Mouse (Mus musculus) limb, embryonic 14.5 days (tissue): ENCODE data around the gene Wnt16. TPM values are rescaled to one million over a fixed set of nuclear protein-coding genes. Genes with fewer than 3 reads are reported as not detected.
"Not testable (repeated sequence)": the region's sequence is repeated elsewhere in the genome, so short reads cannot be mapped to it uniquely, and the experiment has no call there.

Experiments
- ATAC-seq: fragments of 200-750 bp; cut with Nextera tagmentation; 2 replicates; pipeline ENCODE4 v1.8.0; 2017; ENCODE audit warnings: low read depth, moderate number of reproducible peaks, moderate TSS enrichment; ENCODE audit not compliant: low FRiP score
- DNase-seq: peaks from one replicate; pipeline ENCODE4 v3.0.0-alpha.2; 2015; ENCODE audit warnings: low spot score
- H3K27ac ChIP-seq: fragments of 300-500 bp; sonication (generic); replicated peaks from 2 replicates; pipeline ENCODE4 v1.5.1; 2014; ENCODE audit warnings: low read depth, mild to moderate bottlenecking, low read length, moderate library complexity, mixed read lengths
- H3K27me3 ChIP-seq: fragments of 300-500 bp; sonication (generic); 2 replicates; pipeline ENCODE4 v1.6.1; 2014; ENCODE audit warnings: low read length, mixed read lengths; ENCODE audit not compliant: control insufficient read depth, insufficient read depth
- H3K36me3 ChIP-seq: fragments of 300-500 bp; sonication (generic); 2 replicates; pipeline ENCODE4 v1.6.1; 2014; ENCODE audit warnings: mild to moderate bottlenecking, low read length, moderate library complexity, mixed read lengths; ENCODE audit not compliant: control insufficient read depth, insufficient read depth
- H3K4me1 ChIP-seq: fragments of 300-500 bp; sonication (generic); 2 replicates; pipeline ENCODE4 v1.6.1; 2014; ENCODE audit warnings: antibody characterized with exemption, low read length, mixed read lengths; ENCODE audit not compliant: control insufficient read depth, insufficient read depth
- H3K4me2 ChIP-seq: fragments of 300-500 bp; sonication (generic); replicated peaks from 2 replicates; pipeline ENCODE4 v1.6.1; 2014; ENCODE audit warnings: low read depth, mild to moderate bottlenecking, low read length, moderate library complexity; ENCODE audit not compliant: severe bottlenecking
- H3K4me3 ChIP-seq: fragments of 300-500 bp; sonication (generic); replicated peaks from 2 replicates; pipeline ENCODE4 v1.5.1; 2014; ENCODE audit warnings: low read length
- H3K9ac ChIP-seq: fragments of 300-500 bp; sonication (generic); 2 replicates; pipeline ENCODE4 v1.6.1; 2014; ENCODE audit warnings: mild to moderate bottlenecking, low read depth, low read length, moderate library complexity; ENCODE audit not compliant: severe bottlenecking
- H3K9me3 ChIP-seq: fragments of 300-500 bp; sonication (generic); 2 replicates; pipeline ENCODE4 v1.6.1; 2016; ENCODE audit warnings: low read length; ENCODE audit not compliant: control insufficient read depth
- POLR2A ChIP-seq: fragments of 200-500 bp; IDR thresholded peaks from 2 replicates; pipeline ENCODE4 v1.8.0; 2012; ENCODE audit warnings: inconsistent platforms, mild to moderate bottlenecking, moderate library complexity, borderline replicate concordance; ENCODE audit not compliant: insufficient read depth, insufficient read length; ENCODE audit errors: extremely low read depth
- WGBS: fragments of 180-500 bp; shearing (Covaris S2); extraction: QIAGEN DNeasy Blood & Tissue Kit; methylation state at CpG from one replicate; pipeline ENCODE4 v1.1.7; 2014; 5-methylcytosine and 5-hydroxymethylcytosine counted together
- polyA plus RNA-seq, 2 experiments: library from polyadenylated mRNA; depleted of rRNA in 1 of 2; stranded (reverse) in 1 of 2; unstranded in 1 of 2; fragments of >200 nt; fragmentation: Nextera tagmentation in 1 of 2; extraction: Ambion mirVana in 1 of 2; gene quantifications; 2 replicates each; pipeline versions ENCODE4 v1.2.1 to v1.2.3; 2012 to 2014

Wnt16 gene
- 6.0 and 6.9 TPM in 2 replicates for polyA plus RNA-seq (2012; rRNA removed)
- polyA plus RNA-seq (2014; fragmentation: Nextera tagmentation; extraction: Ambion mirVana), result 4.6 and 5.4 TPM in 2 replicates

- peak within 1 kb of the TSS; percentile 45 for H3K4me3 ChIP-seq
- peak within 1 kb of the TSS; percentile 36 for H3K9ac ChIP-seq
- H3K4me1 ChIP-seq, result peaks cover 15% of the 10 kb centered on the region
- H3K9me3 ChIP-seq, result no peaks in the 10 kb centered on the region
- no peak within 1 kb of the TSS for H3K27ac ChIP-seq
- peaks cover 28% of the 10 kb centered on the region for H3K27me3 ChIP-seq
- no peak for DNase-seq
- no peaks in the 10 kb centered on the region for H3K36me3 ChIP-seq
- WGBS, result 1% methylated on average over 20 of the region's 20 CpGs
- ATAC-seq, result peak; percentile 60; the same call in 1 of the 2 replicates
- no peak for TF ChIP-seq POLR2A
- peak within 1 kb of the TSS; percentile 88 for H3K4me2 ChIP-seq
These were observed at the start of gene Wnt16 for GRCm38 (mm10) chr6:22288004-22288736. Wnt16 (plus strand) TSS chr6:22288227.

- TF ChIP-seq POLR2A, result no peak
- Histone ChIP-seq H3K27me3 (no peaks in the 10 kb centered on the region), H3K9ac (no peak overlapping the region), H3K36me3 (peaks cover 17% of the 10 kb centered on the region), H3K4me2 (no peak overlapping the region), H3K9me3 (no peaks in the 10 kb centered on the region), H3K4me1 (no peaks in the 10 kb centered on the region), H3K27ac (no peak overlapping the region), H3K4me3 (no peak overlapping the region)
- WGBS, result 88% methylated on average over 8 of the region's 8 CpGs
- ATAC-seq, result no peak
- DNase-seq, result no peak
These were observed 44.7 kb upstream of the Wnt16 start for GRCm38 (mm10) chr6:22243321-22243720.

GRCm38 (mm10) chr6:22246696-22247095 is 41.3 kb upstream of the Wnt16 start:
- WGBS, result 69% methylated on average over 2 of the region's 2 CpGs

GRCm38 (mm10) chr6:22258784-22259183 is 29.2 kb upstream of the Wnt16 start:
- H3K9me3 ChIP-seq, result no peaks in the 10 kb centered on the region
- ATAC-seq (no peak), DNase-seq (no peak)
- no peak overlapping the region for H3K4me2 ChIP-seq
- peaks cover 12% of the 10 kb centered on the region for H3K36me3 ChIP-seq
- no peaks in the 10 kb centered on the region for H3K27me3 ChIP-seq
- WGBS, result 52% methylated on average over 4 of the region's 4 CpGs
- H3K9ac ChIP-seq, result no peak overlapping the region
- no peak for TF ChIP-seq POLR2A
- H3K4me3 ChIP-seq, result no peak overlapping the region
- no peak overlapping the region for H3K27ac ChIP-seq
- H3K4me1 ChIP-seq, result no peaks in the 10 kb centered on the region

More at GRCm38 (mm10) chr6:22246696-22247095, 41.3 kb upstream of the Wnt16 start:
- H3K9ac ChIP-seq, result no peak overlapping the region
- no peaks in the 10 kb centered on the region for H3K27me3 ChIP-seq
- TF ChIP-seq POLR2A, result no peak
- DNase-seq, result no peak
- H3K4me3 ChIP-seq, result no peak overlapping the region
- no peak overlapping the region for H3K4me2 ChIP-seq
- no peak overlapping the region for H3K27ac ChIP-seq
- ATAC-seq, result no peak
- no peaks in the 10 kb centered on the region for H3K4me1 ChIP-seq
- no peaks in the 10 kb centered on the region for H3K36me3 ChIP-seq
- H3K9me3 ChIP-seq, result no peaks in the 10 kb centered on the region

- no peak overlapping the region for H3K27ac ChIP-seq
- no peak overlapping the region for H3K4me3 ChIP-seq
- TF ChIP-seq POLR2A, result no peak
- WGBS, result 52% methylated on average over 4 of the region's 4 CpGs
- H3K9ac ChIP-seq, result no peak overlapping the region
- ATAC-seq, result no peak
- no peak for DNase-seq
- H3K27me3 ChIP-seq, result no peaks in the 10 kb centered on the region
- no peaks in the 10 kb centered on the region for H3K4me1 ChIP-seq
- no peaks in the 10 kb centered on the region for H3K9me3 ChIP-seq
- H3K36me3 ChIP-seq, result no peaks in the 10 kb centered on the region
- no peak overlapping the region for H3K4me2 ChIP-seq
These were observed 25.5 kb upstream of the Wnt16 start for GRCm38 (mm10) chr6:22262519-22262918.

- not testable (repeated sequence) for H3K4me1 ChIP-seq, DNase-seq, H3K9ac ChIP-seq, H3K36me3 ChIP-seq, ATAC-seq, H3K27me3 ChIP-seq, H3K4me3 ChIP-seq, H3K9me3 ChIP-seq, H3K4me2 ChIP-seq, H3K27ac ChIP-seq
- WGBS, result 90% methylated on average over 8 of the region's 8 CpGs
These were observed 23.9 kb upstream of the Wnt16 start for GRCm38 (mm10) chr6:22264094-22264493.
